Mouse (Mus musculus) MEL (cell line): ENCODE data around the gene Hsdl1. TPM values are rescaled to one million over a fixed set of nuclear protein-coding genes. Genes with fewer than 3 reads are reported as not detected.

Experiments
- DNase-seq: peaks from one replicate; pipeline ENCODE4 v3.0.0; 2011; ENCODE audit warnings: low read depth, low spot score
- H3K27ac ChIP-seq: 2 replicates; pipeline ENCODE4 v1.5.1; 2012; ENCODE audit warnings: low read depth, mild to moderate bottlenecking, control low read depth, low read length, moderate library complexity; ENCODE audit not compliant: control insufficient read depth
- H3K27me3 ChIP-seq, 2 experiments: fragments of 150-350 bp in 1 of 2; sonication (generic) in 1 of 2; 2 replicates each; pipeline ENCODE4 v1.6.1; 2012; ENCODE audit warnings: low read length in 2 of 2, mild to moderate bottlenecking in 2 of 2, improper control_type of control experiment in 1 of 2, moderate library complexity in 1 of 2; ENCODE audit not compliant: insufficient read depth in 2 of 2, control insufficient read depth in 1 of 2
- H3K36me3 ChIP-seq, 2 experiments: 2 replicates each; pipeline ENCODE4 v1.6.1; 2012 to 2014; ENCODE audit warnings: low read length in 2 of 2, improper control_type of control experiment in 1 of 2, inconsistent platforms in 1 of 2, mild to moderate bottlenecking in 1 of 2; ENCODE audit not compliant: insufficient read depth in 2 of 2, control insufficient read depth in 1 of 2
- H3K4me1 ChIP-seq, 2 experiments: fragments of 150-350 bp in 1 of 2; sonication (generic) in 1 of 2; 2 replicates each; pipeline ENCODE4 v1.6.1; 2012; ENCODE audit warnings: low read length in 2 of 2, improper control_type of control experiment in 1 of 2, mild to moderate bottlenecking in 1 of 2; ENCODE audit not compliant: insufficient read depth in 2 of 2, control insufficient read depth in 1 of 2
- H3K4me3 ChIP-seq, 2 experiments: fragments of 150-350 bp in 1 of 2; sonication (generic) in 1 of 2; 2 replicates each; pipeline ENCODE4 v1.5.1; 2012; ENCODE audit warnings: low read depth in 2 of 2, low read length in 2 of 2, mild to moderate bottlenecking in 2 of 2, moderate library complexity in 2 of 2, control low read depth in 1 of 2, improper control_type of control experiment in 1 of 2; ENCODE audit not compliant: control insufficient read depth in 1 of 2, insufficient read depth in 1 of 2
- H3K79me2 ChIP-seq: 2 replicates; pipeline ENCODE4 v1.6.1; 2012; ENCODE audit warnings: mild to moderate bottlenecking, low read length, moderate library complexity; ENCODE audit not compliant: control insufficient read depth, poor library complexity, insufficient read depth
- H3K9ac ChIP-seq: 2 replicates; pipeline ENCODE4 v1.6.1; 2012; ENCODE audit warnings: low read depth, mild to moderate bottlenecking, control low read depth, low read length, moderate library complexity; ENCODE audit not compliant: control insufficient read depth, poor library complexity, severe bottlenecking
- H3K9me3 ChIP-seq: fragments of 150-350 bp; sonication (generic); replicated peaks from 2 replicates; pipeline ENCODE4 v1.6.1; 2012; ENCODE audit warnings: mild to moderate bottlenecking, low read length, improper control_type of control experiment, moderate library complexity; ENCODE audit not compliant: insufficient read depth
- CHD2 ChIP-seq: IDR thresholded peaks from 2 replicates; pipeline ENCODE4 v1.6.1; 2011; ENCODE audit warnings: low read length, improper control_type of control experiment
- CTCF ChIP-seq, 3 experiments: IDR thresholded peaks in 2 of 3; conservative IDR thresholded peaks in 1 of 3; 2 replicates each; pipeline ENCODE4 v1.5.1; 2011 to 2012; ENCODE audit warnings: low read length in 3 of 3, low read depth in 2 of 3, mild to moderate bottlenecking in 2 of 3, improper control_type of control experiment in 1 of 3, inconsistent platforms in 1 of 3, mixed read lengths in 1 of 3, moderate library complexity in 1 of 3; ENCODE audit not compliant: control insufficient read depth in 1 of 3, insufficient read depth in 1 of 3, poor library complexity in 1 of 3, severe bottlenecking in 1 of 3
- EP300 ChIP-seq, 2 experiments: IDR thresholded peaks; 2 replicates each; pipeline ENCODE4 v1.6.1; 2011; ENCODE audit warnings: improper control_type of control experiment in 2 of 2, low read length in 2 of 2, low read depth in 1 of 2, mild to moderate bottlenecking in 1 of 2
- ETS1 ChIP-seq: IDR thresholded peaks from 2 replicates; pipeline ENCODE4 v1.6.1; 2012; ENCODE audit warnings: low read depth, mild to moderate bottlenecking, inconsistent platforms, low read length, improper control_type of control experiment, moderate library complexity
- MAFK ChIP-seq: IDR thresholded peaks from 2 replicates; pipeline ENCODE4 v1.6.1; 2011; ENCODE audit warnings: low read depth, mild to moderate bottlenecking, low read length, improper control_type of control experiment, borderline replicate concordance
- MAX ChIP-seq: IDR thresholded peaks from 2 replicates; pipeline ENCODE4 v1.6.1; 2011; ENCODE audit warnings: low read length, improper control_type of control experiment
- MYB ChIP-seq: IDR thresholded peaks from 2 replicates; pipeline ENCODE4 v1.6.1; 2011; ENCODE audit warnings: mild to moderate bottlenecking, low read depth, low read length, improper control_type of control experiment
- NRF1 ChIP-seq: IDR thresholded peaks from 2 replicates; pipeline ENCODE4 v1.6.1; 2014; ENCODE audit warnings: low read depth, mild to moderate bottlenecking, inconsistent platforms, low read length, improper control_type of control experiment, moderate library complexity; ENCODE audit not compliant: poor library complexity, insufficient read depth, severe bottlenecking
- RAD21 ChIP-seq: IDR thresholded peaks from 2 replicates; pipeline ENCODE4 v1.6.1; 2011; ENCODE audit warnings: mild to moderate bottlenecking, low read depth, low read length, improper control_type of control experiment
- TBP ChIP-seq: IDR thresholded peaks from 2 replicates; pipeline ENCODE4 v1.8.0; 2011; ENCODE audit warnings: low read depth, low read length, improper control_type of control experiment
- UBTF ChIP-seq: IDR thresholded peaks from 2 replicates; pipeline ENCODE4 v1.6.1; 2012; ENCODE audit warnings: low read depth, mild to moderate bottlenecking, inconsistent platforms, low read length, improper control_type of control experiment, moderate library complexity, borderline replicate concordance; ENCODE audit not compliant: insufficient read depth
- USF1 ChIP-seq: IDR thresholded peaks from 2 replicates; pipeline ENCODE4 v1.6.1; 2014; ENCODE audit warnings: low read depth, mild to moderate bottlenecking, inconsistent platforms, low read length, improper control_type of control experiment, moderate library complexity
- USF2 ChIP-seq, 2 experiments: IDR thresholded peaks; 2 replicates each; pipeline ENCODE4 v1.6.1; 2011 to 2012; ENCODE audit warnings: improper control_type of control experiment in 2 of 2, low read length in 2 of 2, borderline replicate concordance in 1 of 2, inconsistent platforms in 1 of 2, low read depth in 1 of 2, mild to moderate bottlenecking in 1 of 2; ENCODE audit not compliant: insufficient read depth in 1 of 2
- ZKSCAN1 ChIP-seq: IDR thresholded peaks from 2 replicates; pipeline ENCODE4 v1.6.1; 2012; ENCODE audit warnings: low read depth, mild to moderate bottlenecking, inconsistent platforms, low read length, improper control_type of control experiment, moderate library complexity
- ZMIZ1 ChIP-seq: IDR thresholded peaks from 2 replicates; pipeline ENCODE4 v1.6.1; 2012; ENCODE audit warnings: low read depth, mild to moderate bottlenecking, inconsistent platforms, low read length, improper control_type of control experiment, moderate library complexity
- ZNF384 ChIP-seq: IDR thresholded peaks from 2 replicates; pipeline ENCODE4 v1.6.1; 2012; ENCODE audit warnings: low read depth, mild to moderate bottlenecking, inconsistent platforms, low read length, improper control_type of control experiment
- polyA plus RNA-seq, 2 experiments: library from polyadenylated mRNA; stranded (reverse) in 1 of 2; unstranded in 1 of 2; fragments of >175 nt in 1 of 2; fragments of >200 nt in 1 of 2; gene quantifications; 2 replicates each; pipeline versions ENCODE4 v1.2.1 to v1.2.4; 2012; ENCODE audit warnings: low replicate concordance in 2 of 2, low read depth in 1 of 2; ENCODE audit not compliant: insufficient read length in 2 of 2, insufficient read depth in 1 of 2, missing spikeins in 1 of 2
- total RNA-seq: library from RNA; depleted of rRNA; stranded (reverse); fragments of 300-350 nt; gene quantifications from 2 replicates; pipeline ENCODE4 v1.2.3, GENCODE M21; 2012

The Hsdl1 gene
- total and polyA plus RNA-seq, 3 experiments, result 29.4 to 46.3 (median 37.1) TPM

DNA sequence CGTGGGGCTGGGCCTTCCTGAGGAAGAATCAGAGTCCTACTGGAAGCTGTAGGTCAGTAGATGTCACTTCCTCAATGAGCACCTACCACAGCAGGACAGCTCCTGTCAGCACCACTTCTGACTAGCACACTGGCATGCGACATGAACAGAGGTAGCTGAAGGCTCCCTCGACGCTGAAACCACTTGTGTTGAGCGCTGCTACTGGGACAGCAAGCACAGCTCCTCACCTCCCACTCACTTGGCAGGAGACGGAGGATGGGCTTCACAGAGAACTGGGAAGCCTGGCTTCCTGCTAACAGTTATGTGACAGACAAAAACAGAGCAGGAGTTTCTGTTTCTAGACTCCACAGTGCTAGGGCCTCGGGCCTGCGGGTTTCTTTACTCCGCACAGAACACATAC lies 43.0 kb downstream of the Hsdl1 start:
- Histone ChIP-seq H3K9ac (no peak overlapping the region), H3K27ac (no peak overlapping the region), H3K9me3 (no peaks in the 10 kb centered on the region), H3K4me1 (no peaks in the 10 kb centered on the region), H3K27me3 (no peaks in the 10 kb centered on the region)
- DNase-seq, result no peak
- TF ChIP-seq ZKSCAN1 (no peak), MYB (no peak), EP300 (IDR thresholded peaks at IDR 0.05; ENCODE audit: low read depth in 1 of 2, low read length in 2 of 2) (no peak), USF2 (IDR thresholded peaks at IDR 0.05; ENCODE audit: borderline replicate concordance in 1 of 2, insufficient read depth in 1 of 2, low read depth in 1 of 2, low read length in 2 of 2) (no peak), TBP (no peak), UBTF (no peak)
- TF ChIP-seq, all 39 proteins: peak for 0
- Histone ChIP-seq H3K79me2 (no peaks in the 10 kb centered on the region), H3K4me3 (no peak overlapping the region), H3K36me3 (peaks cover 0 to 4% of the 10 kb centered on the region in 2 experiments; a peak in 2 of 4 replicates)

DNA sequence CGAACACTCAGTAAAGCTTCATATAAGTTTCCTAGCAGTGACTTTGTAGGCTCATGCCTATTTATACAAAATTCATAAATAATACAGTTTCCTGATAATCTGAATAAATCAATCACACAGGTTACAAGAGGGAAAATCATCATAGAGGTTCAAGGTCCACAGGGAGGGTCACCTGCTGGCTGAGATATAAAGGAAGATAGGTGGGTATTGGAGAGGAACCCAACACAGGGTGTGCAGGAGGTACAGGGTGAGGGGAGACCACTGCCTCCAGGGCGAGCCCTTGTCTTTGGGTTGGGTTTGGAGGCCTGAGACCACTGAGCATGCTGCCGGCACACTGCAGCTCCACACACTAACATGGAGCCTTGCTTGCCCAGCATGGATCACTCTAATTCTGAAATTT lies 43.6 kb downstream of the Hsdl1 start:
- TF ChIP-seq CTCF (IDR thresholded peaks at IDR 0.05 in 2 of 3, conservative IDR thresholded peaks at IDR 0.05 in 1 of 3; ENCODE audit: control insufficient read depth in 1 of 3, insufficient read depth in 1 of 3, low read depth in 2 of 3, low read length in 3 of 3, poor library complexity in 1 of 3, severe bottlenecking in 1 of 3), result no peak
- TF ChIP-seq MAFK, result no peak
- no peak for TF ChIP-seq USF1
- TF ChIP-seq ZNF384, result no peak
- no peak for TF ChIP-seq MAX
- TF ChIP-seq UBTF, result no peak
- TF ChIP-seq ETS1, result no peak
- TF ChIP-seq ZMIZ1, result no peak
- no peak for TF ChIP-seq CHD2
- no peak for TF ChIP-seq NRF1
- TF ChIP-seq RAD21, result no peak
- Histone ChIP-seq H3K4me1 (no peaks in the 10 kb centered on the region), H3K36me3 (peaks cover 0 to 4% of the 10 kb centered on the region in 2 experiments; a peak in 2 of 4 replicates), H3K79me2 (no peaks in the 10 kb centered on the region), H3K27ac (no peak overlapping the region), H3K9ac (no peak overlapping the region), H3K4me3 (no peak overlapping the region), H3K27me3 (no peaks in the 10 kb centered on the region), H3K9me3 (no peaks in the 10 kb centered on the region)
- no peak for DNase-seq
